28 mouse cellular contexts compared by ENCODE assay signal in the genomic region with DNA sequence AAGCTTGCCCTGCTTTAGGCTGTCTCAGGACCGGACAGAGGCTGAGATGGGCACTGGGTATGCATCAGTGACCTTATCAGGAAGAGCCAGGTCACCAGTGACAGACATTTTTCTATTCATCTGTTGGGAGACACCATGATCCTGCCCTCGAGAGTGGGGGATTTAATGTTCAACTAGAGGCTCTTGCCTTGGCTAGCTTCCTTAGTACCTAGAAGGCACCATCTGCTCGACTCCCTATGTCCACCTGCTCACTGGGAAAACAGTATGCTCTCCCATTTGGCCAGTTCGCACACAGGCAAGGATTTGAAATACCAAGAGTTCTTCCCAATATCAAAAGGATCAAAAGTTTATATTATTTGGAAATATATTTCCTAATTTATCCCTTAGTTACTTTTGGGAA.
A peak's percentile ranks its signal among the peaks of the same experiment; 100 is the strongest.
DNase-seq lines count a peak whose midpoint lies in the region; ATAC-seq and TF ChIP-seq lines count a peak whose summit lies in the region.
"Had no signal": no experiment of that assay in that cellular context is flagged by ENCODE, and none has a peak within 500 bp of the region (broad histone marks: within the 10 kb centered on the region; RNA-seq: fewer than 3 reads in every experiment).

No protein-coding gene starts in this region.

- DNase-seq in left cerebral cortex, postnatal 4 days: peak; percentile 14
- no peak for DNase-seq in left cerebral cortex, postnatal 25 days (ENCODE audit: low spot score in 2 of 2)
- DNase-seq in cerebellum, adult 2 months: peak; percentile 49 to 81
- peak; percentile 65 to 84 for DNase-seq in cerebellum, postnatal 14 days
- DNase-seq in right cerebral cortex, adult 2 months (ENCODE audit: low spot score in 2 of 2): no peak
- DNase-seq in thymus, adult 2 months: no peak
- DNase-seq: adrenal gland, postnatal 14 days; gastrocnemius, adult 2 months; gastrocnemius, postnatal 36 days; heart, adult 18-20 months; kidney, adult 18-20 months; kidney, postnatal 36 days; right cerebral cortex, adult 18-20 months; right cerebral cortex, postnatal 4 days; thymus, postnatal 4 days had no signal

- H3K27me3 ChIP-seq in cerebellum, adult 2 months (ENCODE audit: control insufficient read depth, insufficient read depth, low read length): no peaks in the 10 kb centered on the region
- no peaks in the 10 kb centered on the region for H3K27me3 ChIP-seq in intestine, postnatal 0 days (replicated peaks; ENCODE audit: control insufficient read depth, insufficient read depth, low read length)
- H3K27me3 ChIP-seq in thymus, adult 2 months (ENCODE audit: control insufficient read depth, insufficient read depth, low read length): no peaks in the 10 kb centered on the region
- H3K27me3 ChIP-seq: forebrain, embryonic 13.5 days; kidney, embryonic 15.5 days; limb, embryonic 12.5 days; liver, embryonic 15.5 days; lung, embryonic 15.5 days; neural tube, embryonic 12.5 days had no signal

- H3K9me3 ChIP-seq in intestine, postnatal 0 days (ENCODE audit: control insufficient read depth): no peaks in the 10 kb centered on the region
- H3K9me3 ChIP-seq: forebrain, embryonic 13.5 days; heart, embryonic 12.5 days; kidney, embryonic 15.5 days; limb, embryonic 12.5 days; liver, embryonic 15.5 days; lung, embryonic 15.5 days; neural tube, embryonic 12.5 days had no signal

- peaks cover 8% of the 10 kb centered on the region for H3K4me1 ChIP-seq in cerebellum, adult 2 months (ENCODE audit: control insufficient read depth, insufficient read depth, low read length)
- H3K4me1 ChIP-seq in intestine, postnatal 0 days (replicated peaks; ENCODE audit: control insufficient read depth, insufficient read depth, low read length): no peaks in the 10 kb centered on the region
- H3K4me1 ChIP-seq in thymus, adult 2 months (replicated peaks; ENCODE audit: control insufficient read depth, insufficient read depth, low read length): no peaks in the 10 kb centered on the region
- H3K4me1 ChIP-seq: heart, embryonic 12.5 days; kidney, embryonic 15.5 days; limb, embryonic 12.5 days; liver, embryonic 15.5 days; lung, embryonic 15.5 days; neural tube, embryonic 12.5 days had no signal

- no peak overlapping the region for H3K4me2 ChIP-seq in intestine, postnatal 0 days (replicated peaks; ENCODE audit: low read depth)
- H3K4me2 ChIP-seq: forebrain, embryonic 13.5 days; heart, embryonic 12.5 days; hindbrain, embryonic 14.5 days; kidney, embryonic 15.5 days; limb, embryonic 12.5 days; liver, embryonic 15.5 days; lung, embryonic 15.5 days; midbrain, embryonic 11.5 days; neural tube, embryonic 12.5 days had no signal

- H3K27ac ChIP-seq in cerebellum, adult 2 months (ENCODE audit: insufficient read depth, low read length): no peak overlapping the region
- H3K27ac ChIP-seq in intestine, postnatal 0 days (ENCODE audit: low read depth, low read length): no peak overlapping the region
- H3K27ac ChIP-seq in thymus, adult 2 months (ENCODE audit: control insufficient read depth, insufficient read depth, low read length): no peak overlapping the region
- H3K27ac ChIP-seq: forebrain, embryonic 13.5 days; gastrocnemius, adult 2 months; hindbrain, embryonic 14.5 days; kidney, embryonic 15.5 days; limb, embryonic 12.5 days; liver, embryonic 15.5 days; lung, embryonic 15.5 days; neural tube, embryonic 12.5 days; stomach, postnatal 0 days had no signal

- TF ChIP-seq POLR2A in cerebellum, adult 2 months (IDR thresholded peaks at IDR 0.05; ENCODE audit: borderline replicate concordance, insufficient read depth, low read length): no peak
- TF ChIP-seq POLR2A in thymus, adult 2 months (IDR thresholded peaks at IDR 0.05; ENCODE audit: control insufficient read depth, extremely low read depth, insufficient read depth, low read length, poor library complexity): no peak

- TF ChIP-seq CTCF in cerebellum, adult 2 months (IDR thresholded peaks at IDR 0.05; ENCODE audit: borderline replicate concordance, insufficient read depth, low read depth, low read length): no peak
- no peak for TF ChIP-seq CTCF in intestine, postnatal 0 days (IDR thresholded peaks at IDR 0.05; ENCODE audit: low read depth)
- no peak for TF ChIP-seq CTCF in thymus, adult 2 months (IDR thresholded peaks at IDR 0.05; ENCODE audit: borderline replicate concordance, control insufficient read depth, extremely low read depth, insufficient read depth, low read length, poor library complexity)

- no peak for ATAC-seq in intestine, postnatal 0 days
- ATAC-seq: CD4-positive, CD25-positive, alpha-beta regulatory T cell, adult 4 months; forebrain, embryonic 13.5 days had no signal

- no peak overlapping the region for H3K9ac ChIP-seq in intestine, postnatal 0 days (ENCODE audit: low read depth, low read length)
- H3K9ac ChIP-seq: forebrain, embryonic 13.5 days; heart, embryonic 12.5 days; hindbrain, embryonic 14.5 days; kidney, embryonic 15.5 days; limb, embryonic 12.5 days; liver, embryonic 15.5 days; lung, embryonic 15.5 days; neural tube, embryonic 12.5 days had no signal

- intact Hi-C loops in left cerebral cortex, postnatal 4 days (cut with DNase I): no loop called here
- intact Hi-C loops in left cerebral cortex, postnatal 25 days (cut with DNase I): no loop called here

- H3K4me3 ChIP-seq in cerebellum, adult 2 months (replicated peaks; ENCODE audit: insufficient read depth, low read depth, low read length): no peak overlapping the region
- H3K4me3 ChIP-seq in intestine, postnatal 0 days (ENCODE audit: low read depth, low read length): no peak overlapping the region
- no peak overlapping the region for H3K4me3 ChIP-seq in thymus, adult 2 months (ENCODE audit: control insufficient read depth, insufficient read depth, low read length)
- H3K4me3 ChIP-seq: forebrain, embryonic 13.5 days; gastrocnemius, adult 2 months; heart, embryonic 12.5 days; kidney, embryonic 15.5 days; limb, embryonic 12.5 days; liver, embryonic 15.5 days; lung, embryonic 15.5 days; myocyte; neural tube, embryonic 12.5 days had no signal

- no peaks in the 10 kb centered on the region for H3K36me3 ChIP-seq in intestine, postnatal 0 days (ENCODE audit: control insufficient read depth, insufficient read depth)
- H3K36me3 ChIP-seq in thymus, adult 2 months (ENCODE audit: control insufficient read depth, insufficient read depth, low read length): no peaks in the 10 kb centered on the region
- H3K36me3 ChIP-seq: heart, embryonic 12.5 days; kidney, embryonic 15.5 days; limb, embryonic 12.5 days; liver, embryonic 15.5 days; lung, embryonic 15.5 days; neural tube, embryonic 12.5 days had no signal

- WGBS in cerebellum, adult 2 months: 9% methylated on average over 4 of the region's 4 CpGs
- WGBS in intestine, postnatal 0 days: 80% methylated on average over 4 of the region's 4 CpGs
- WGBS in thymus, adult 2 months: 80% methylated on average over 4 of the region's 4 CpGs

Comparison
In these comparisons a context has a peak if more than half of its experiments do, and no peak if none do; other contexts are left out.
1. DNase-seq: peak in left cerebral cortex, postnatal 4 days (single experiment), cerebellum, adult 2 months (2 of 2) and cerebellum, postnatal 14 days (2 of 2); none in left cerebral cortex, postnatal 25 days (0 of 2), right cerebral cortex, adult 2 months (0 of 2) and thymus, adult 2 months (single experiment).